Mouse (Mus musculus): ENCODE results near the gene Adgra1. TPM values are rescaled to one million over a fixed set of nuclear protein-coding genes. Genes with fewer than 3 reads are reported as not detected.
A peak's percentile ranks its signal among the peaks of the same experiment; 100 is the strongest.

Adgra1 gene
- total RNA-seq, 2 experiments from 2014 or later, result 47.8 to 49.8 TPM

- peak; percentile 18 to 33 for DNase-seq (ENCODE audit: low spot score in 2 of 2)
Measured at GRCm38 (mm10) chr7:139850152-139850551, 16.2 kb downstream of the Adgra1 start.

- no peak for DNase-seq (ENCODE audit: low spot score in 2 of 2)
Measured at GRCm38 (mm10) chr7:139850677-139851076, 16.7 kb downstream of the Adgra1 start.

GRCm38 (mm10) chr7:139851098-139851497 is 17.1 kb downstream of the Adgra1 start:
- peak; percentile 37 to 38 for DNase-seq (ENCODE audit: low spot score in 2 of 2)

- DNase-seq (ENCODE audit: low spot score in 2 of 2), result no peak
Measured at GRCm38 (mm10) chr7:139855261-139855660, 21.3 kb downstream of the Adgra1 start.

- peak; percentile 81 to 82 for DNase-seq (ENCODE audit: low spot score in 2 of 2)
Measured at GRCm38 (mm10) chr7:139861411-139861810, 27.4 kb downstream of the Adgra1 start.

- no peak for DNase-seq (ENCODE audit: low spot score in 2 of 2)
Measured at GRCm38 (mm10) chr7:139863076-139863475, 29.1 kb downstream of the Adgra1 start.

- DNase-seq (ENCODE audit: low spot score in 2 of 2), result peak in 1 of 2 experiments; percentile 37
Measured at GRCm38 (mm10) chr7:139864253-139864652, 30.3 kb downstream of the Adgra1 start.

GRCm38 (mm10) chr7:139864871-139865270 is 30.9 kb downstream of the Adgra1 start:
- DNase-seq (ENCODE audit: low spot score in 2 of 2), result no peak

- no peak for DNase-seq (ENCODE audit: low spot score in 2 of 2)
Measured at GRCm38 (mm10) chr7:139871014-139871413, 37.0 kb downstream of the Adgra1 start.

GRCm38 (mm10) chr7:139877167-139877792 is 43.3 kb downstream of the Adgra1 start:
- DNase-seq (ENCODE audit: low spot score in 2 of 2), result peak; percentile 60 to 70

GRCm38 (mm10) chr7:139878122-139878521 is 44.1 kb downstream of the Adgra1 start:
- no peak for DNase-seq (ENCODE audit: low spot score in 2 of 2)

GRCm38 (mm10) chr7:139878621-139879020 is 44.6 kb downstream of the Adgra1 start:
- DNase-seq (ENCODE audit: low spot score in 2 of 2), result no peak

GRCm38 (mm10) chr7:139883545-139883944 is 49.6 kb downstream of the Adgra1 start:
- no peak for DNase-seq (ENCODE audit: low spot score in 2 of 2)

GRCm38 (mm10) chr7:139891779-139892178 is 57.8 kb downstream of the Adgra1 start:
- DNase-seq (ENCODE audit: low spot score in 2 of 2), result no peak

- peak; percentile 71 to 82 for DNase-seq (ENCODE audit: low spot score in 2 of 2)
Measured at GRCm38 (mm10) chr7:139894655-139895557, 60.9 kb downstream of the Adgra1 start, which contains the start of gene Kndc1. Gene Kndc1, plus strand, starts transcription at chr7:139894696.

GRCm38 (mm10) chr7:139896271-139896670 is 62.3 kb downstream of the Adgra1 start:
- DNase-seq (ENCODE audit: low spot score in 2 of 2), result no peak

GRCm38 (mm10) chr7:139896796-139897195 is 62.8 kb downstream of the Adgra1 start:
- no peak for DNase-seq (ENCODE audit: low spot score in 2 of 2)

GRCm38 (mm10) chr7:139898606-139899005 is 64.6 kb downstream of the Adgra1 start:
- DNase-seq (ENCODE audit: low spot score in 2 of 2), result no peak

GRCm38 (mm10) chr7:139899505-139899904 is 65.5 kb downstream of the Adgra1 start:
- peak in 1 of 2 experiments; percentile 41 for DNase-seq (ENCODE audit: low spot score in 2 of 2)

GRCm38 (mm10) chr7:139900456-139900855 is 66.5 kb downstream of the Adgra1 start:
- no peak for DNase-seq (ENCODE audit: low spot score in 2 of 2)

- no peak for DNase-seq (ENCODE audit: low spot score in 2 of 2)
Measured at GRCm38 (mm10) chr7:139900896-139901295, 66.9 kb downstream of the Adgra1 start.

GRCm38 (mm10) chr7:139901981-139902380 is 68.0 kb downstream of the Adgra1 start:
- DNase-seq (ENCODE audit: low spot score in 2 of 2), result no peak

Measured in layer of hippocampus, postnatal 10 days (tissue).